Mouse (Mus musculus) liver, embryonic 16.5 days (tissue): ENCODE measurements around the gene Acsl4. TPM values are rescaled to one million over a fixed set of nuclear protein-coding genes. Genes with fewer than 3 reads are reported as not detected.

Experiments used
- ATAC-seq: fragments of 200-750 bp; cut with Nextera tagmentation; 2 replicates; pipeline ENCODE4 v1.8.0; 2017; ENCODE audit warnings: low read depth, mild to moderate bottlenecking, moderate number of reproducible peaks, moderate library complexity
- H3K27ac ChIP-seq: fragments of 300-500 bp; sonication (generic); 2 replicates; pipeline ENCODE4 v1.5.1; 2014; ENCODE audit warnings: mild to moderate bottlenecking, low read length
- H3K27me3 ChIP-seq: fragments of 300-500 bp; sonication (generic); 2 replicates; pipeline ENCODE4 v1.6.1; 2014; ENCODE audit warnings: low read depth, low read length, mixed read lengths; ENCODE audit not compliant: control insufficient read depth, insufficient read depth
- H3K36me3 ChIP-seq: fragments of 300-500 bp; sonication (generic); 2 replicates; pipeline ENCODE4 v1.6.1; 2014; ENCODE audit warnings: mild to moderate bottlenecking; ENCODE audit not compliant: control insufficient read depth, insufficient read depth
- H3K4me1 ChIP-seq: fragments of 300-500 bp; sonication (generic); 2 replicates; pipeline ENCODE4 v1.6.1; 2014; ENCODE audit warnings: low read depth, low read length, mixed read lengths; ENCODE audit not compliant: control insufficient read depth
- H3K4me2 ChIP-seq: fragments of 300-500 bp; sonication (generic); 2 replicates; pipeline ENCODE4 v1.6.1; 2014; ENCODE audit warnings: low read depth, low read length, mixed read lengths
- H3K4me3 ChIP-seq: fragments of 300-500 bp; sonication (generic); 2 replicates; pipeline ENCODE4 v1.5.1; 2014; ENCODE audit warnings: low read depth, mild to moderate bottlenecking, low read length
- H3K9ac ChIP-seq: fragments of 300-500 bp; sonication (generic); 2 replicates; pipeline ENCODE4 v1.6.1; 2014; ENCODE audit warnings: low read depth, low read length
- H3K9me3 ChIP-seq: fragments of 300-500 bp; sonication (generic); replicated peaks from 2 replicates; pipeline ENCODE4 v1.6.1; 2016; ENCODE audit warnings: low read length; ENCODE audit not compliant: control insufficient read depth
- WGBS: fragments of 180-500 bp; shearing (Covaris S2); extraction: QIAGEN DNeasy Blood & Tissue Kit; methylation state at CpG from one replicate; pipeline ENCODE4 v1.1.7; 2014; ENCODE audit not compliant: insufficient replicate concordance; 5-methylcytosine and 5-hydroxymethylcytosine counted together
- polyA plus RNA-seq: library from polyadenylated mRNA; unstranded; fragments of >200 nt; fragmentation: Nextera tagmentation; extraction: Ambion mirVana; gene quantifications from 2 replicates; pipeline ENCODE4 v1.2.1, GENCODE M21; 2015

Acsl4 gene
- polyA plus RNA-seq, 1 experiment from 2014 or later, result 13.5 TPM

GRCm38 (mm10) chrX:142303456-142303855, 86.9 kb downstream of the Acsl4 start:
- WGBS, result 27% methylated on average over 2 of the region's 2 CpGs
- no peak overlapping the region for H3K4me2 ChIP-seq
- H3K9me3 ChIP-seq, result no peaks in the 10 kb centered on the region
- no peak overlapping the region for H3K4me3 ChIP-seq
- no peaks in the 10 kb centered on the region for H3K4me1 ChIP-seq
- no peak overlapping the region for H3K27ac ChIP-seq
- H3K27me3 ChIP-seq, result peaks cover 21% of the 10 kb centered on the region
- no peak for ATAC-seq
- H3K36me3 ChIP-seq, result no peaks in the 10 kb centered on the region
- H3K9ac ChIP-seq, result no peak overlapping the region

GRCm38 (mm10) chrX:142285905-142286304, 104.4 kb downstream of the Acsl4 start:
- no peak overlapping the region for H3K9ac ChIP-seq
- no peak overlapping the region for H3K4me3 ChIP-seq
- no peak overlapping the region for H3K27ac ChIP-seq
- H3K9me3 ChIP-seq, result no peaks in the 10 kb centered on the region
- no peak for ATAC-seq
- H3K27me3 ChIP-seq, result no peaks in the 10 kb centered on the region; the same call in 1 of the 2 replicates
- no peaks in the 10 kb centered on the region for H3K4me1 ChIP-seq
- no peak overlapping the region for H3K4me2 ChIP-seq
- no peaks in the 10 kb centered on the region for H3K36me3 ChIP-seq
- WGBS, result 42% methylated on average over 5 of the region's 5 CpGs

GRCm38 (mm10) chrX:142276573-142276972, 113.8 kb downstream of the Acsl4 start:
- Histone ChIP-seq H3K9me3 (no peaks in the 10 kb centered on the region), H3K36me3 (no peaks in the 10 kb centered on the region), H3K4me3 (no peak overlapping the region), H3K27me3 (no peaks in the 10 kb centered on the region), H3K27ac (no peak overlapping the region), H3K4me1 (no peaks in the 10 kb centered on the region), H3K4me2 (no peak overlapping the region), H3K9ac (no peak overlapping the region)
- ATAC-seq, result no peak
- WGBS, result 52% methylated on average over 3 of the region's 3 CpGs

GRCm38 (mm10) chrX:142276031-142276430, 114.3 kb downstream of the Acsl4 start:
- H3K4me1 ChIP-seq, result no peaks in the 10 kb centered on the region
- no peak overlapping the region for H3K9ac ChIP-seq
- no peaks in the 10 kb centered on the region for H3K9me3 ChIP-seq
- no peak for ATAC-seq
- H3K27me3 ChIP-seq, result no peaks in the 10 kb centered on the region
- H3K27ac ChIP-seq, result no peak overlapping the region
- H3K4me2 ChIP-seq, result no peak overlapping the region
- no peaks in the 10 kb centered on the region for H3K36me3 ChIP-seq
- H3K4me3 ChIP-seq, result no peak overlapping the region
- 53% methylated on average over 3 of the region's 3 CpGs for WGBS

Other genes with a start within 250 kb of the Acsl4 start
- gene Gucy2f, start 193.6 kb downstream of the Acsl4 start, polyA plus RNA-seq, result not detected in 2 replicates
- gene Nxt2, start 163.8 kb downstream of the Acsl4 start, polyA plus RNA-seq, result 7.7 and 9.1 TPM in 2 replicates
- gene Kcne1l, start 84.2 kb downstream of the Acsl4 start, polyA plus RNA-seq, result 0.58 and 1.2 TPM in 2 replicates